Mouse (Mus musculus): ENCODE measurements around the gene Tm6sf1. TPM values are rescaled to one million over a fixed set of nuclear protein-coding genes. Genes with fewer than 3 reads are reported as not detected.

The Tm6sf1 gene
- polyA plus RNA-seq, 1 experiment from 2014 or later: 6.9 TPM

DNA sequence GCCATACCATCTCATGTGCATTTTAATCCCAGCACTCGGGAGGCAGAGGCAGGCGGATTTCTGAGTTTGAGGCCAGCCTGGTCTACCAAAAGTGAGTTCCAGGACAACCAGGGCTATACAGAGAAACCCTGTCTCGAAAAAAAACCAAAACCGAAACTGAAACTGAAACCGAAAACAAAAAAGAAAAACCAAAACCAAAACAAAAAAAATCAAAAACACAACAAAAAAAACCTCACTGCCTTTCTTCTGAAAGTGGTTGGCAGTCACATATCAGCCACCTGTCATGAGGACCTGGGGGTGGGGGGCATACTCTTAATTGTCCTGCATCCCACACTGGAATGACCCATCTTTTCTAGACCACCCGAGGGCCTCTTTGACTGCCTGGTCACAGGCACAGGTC is 5.8 kb downstream of the Tm6sf1 start:
- Histone ChIP-seq H3K9me3 (replicated peaks) (no peaks in the 10 kb centered on the region), H3K9ac (no peak overlapping the region), H3K27ac (no peak overlapping the region), H3K27me3 (peaks cover 61% of the 10 kb centered on the region), H3K4me1 (replicated peaks) (peaks cover 13% of the 10 kb centered on the region), H3K4me2 (no peak overlapping the region), H3K36me3 (no peaks in the 10 kb centered on the region), H3K4me3 (replicated peaks) (no peak overlapping the region)
- ATAC-seq (ENCODE audit: low read depth) (no peak), DNase-seq (no peak)
- 72% methylated on average over 6 of the region's 6 CpGs for WGBS (ENCODE audit: insufficient replicate concordance)

DNA sequence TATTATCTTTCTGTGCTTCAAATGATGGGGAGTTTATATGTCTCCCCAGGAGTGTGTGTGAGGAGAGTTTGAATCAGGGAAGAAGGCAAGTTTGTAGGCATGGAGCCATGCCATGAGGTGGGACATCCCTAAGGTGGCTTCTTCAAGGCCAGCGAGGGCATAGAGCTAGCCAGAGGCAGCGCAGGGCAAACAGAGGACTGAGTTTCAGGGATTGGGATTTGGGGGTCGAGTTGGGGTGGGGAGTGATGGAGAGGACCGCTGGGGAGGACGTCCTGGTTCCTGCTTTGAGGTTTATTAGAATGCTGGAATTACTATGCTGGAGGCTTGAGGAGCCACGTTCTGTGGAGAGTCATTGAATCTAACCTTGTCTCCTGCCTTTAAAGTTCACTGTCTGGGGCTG is 7.1 kb downstream of the Tm6sf1 start:
- H3K9me3 ChIP-seq (replicated peaks): no peaks in the 10 kb centered on the region
- DNase-seq (no peak), ATAC-seq (ENCODE audit: low read depth) (no peak)
- 73% methylated on average over 6 of the region's 6 CpGs for WGBS (ENCODE audit: insufficient replicate concordance)
- peaks cover 56% of the 10 kb centered on the region for H3K27me3 ChIP-seq
- H3K4me1 ChIP-seq (replicated peaks): peaks cover 10% of the 10 kb centered on the region
- H3K36me3 ChIP-seq: no peaks in the 10 kb centered on the region
- no peak overlapping the region for H3K4me3 ChIP-seq (replicated peaks)
- H3K9ac ChIP-seq: no peak overlapping the region
- no peak overlapping the region for H3K27ac ChIP-seq
- H3K4me2 ChIP-seq: no peak overlapping the region

DNA sequence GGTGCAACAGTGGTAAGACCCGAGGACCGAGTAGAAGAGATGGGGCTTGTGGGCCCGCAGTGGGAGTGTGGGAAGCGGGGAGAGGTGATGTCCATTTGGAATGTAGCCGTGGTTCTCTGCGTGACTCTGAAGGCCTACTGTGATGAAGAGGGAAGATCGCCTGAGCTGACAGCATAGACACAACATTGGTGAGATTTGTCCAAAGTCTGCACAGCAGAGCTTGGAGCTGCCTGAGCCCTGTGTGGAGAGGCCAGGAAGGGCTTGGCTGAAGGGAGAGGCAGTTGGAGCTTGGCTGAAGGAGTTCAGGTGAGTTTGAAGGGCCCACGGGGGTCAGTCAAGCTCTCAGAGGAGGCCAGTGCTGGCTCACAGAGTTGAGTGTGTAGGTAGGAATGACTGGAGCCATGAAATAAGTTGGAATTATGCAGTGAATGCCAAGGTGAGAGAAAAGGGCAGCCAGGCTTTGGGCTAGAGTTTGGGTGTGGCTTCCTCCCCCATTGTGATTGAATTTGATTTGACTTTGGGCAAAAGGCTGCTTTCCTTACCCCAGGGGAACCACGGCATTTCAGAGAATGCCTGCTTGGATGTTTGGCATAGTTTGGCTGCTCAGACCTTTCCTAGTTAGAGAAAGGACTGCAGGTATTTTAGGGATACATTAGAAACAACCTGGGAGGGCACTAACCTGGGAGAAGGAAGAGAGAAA is 8.6 kb downstream of the Tm6sf1 start:
- no peak for DNase-seq
- H3K27me3 ChIP-seq: peaks cover 42% of the 10 kb centered on the region
- ATAC-seq (ENCODE audit: low read depth): no peak

DNA sequence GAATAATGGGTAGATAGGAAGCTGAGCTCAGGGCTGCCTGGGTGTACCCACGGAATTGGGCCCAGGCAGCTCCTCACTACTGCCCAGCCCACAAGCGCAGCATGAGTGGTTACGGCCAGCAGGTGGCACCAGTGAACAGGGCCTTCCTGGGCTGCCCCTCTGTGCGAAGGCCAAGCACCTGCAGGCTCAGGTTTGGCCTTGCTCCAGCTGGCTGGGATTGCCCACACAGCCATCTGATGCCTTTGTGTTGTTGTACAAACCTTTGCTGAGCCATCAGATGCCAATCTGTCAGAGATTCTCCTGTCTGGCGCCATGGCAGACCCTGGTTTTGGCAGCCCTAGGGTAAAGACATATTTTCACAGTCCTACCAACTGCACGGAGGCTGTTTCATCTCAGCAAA is 9.4 kb downstream of the Tm6sf1 start:
- WGBS (ENCODE audit: insufficient replicate concordance): 33% methylated on average over 6 of the region's 6 CpGs
- ATAC-seq (ENCODE audit: low read depth): peak; percentile 58; the same call in 1 of the 2 replicates
- Histone ChIP-seq H3K4me3 (replicated peaks) (no peak overlapping the region), H3K4me1 (replicated peaks) (peaks cover 4% of the 10 kb centered on the region), H3K9ac (no peak overlapping the region), H3K9me3 (replicated peaks) (no peaks in the 10 kb centered on the region), H3K4me2 (no peak overlapping the region), H3K27ac (no peak overlapping the region), H3K27me3 (peaks cover 34% of the 10 kb centered on the region), H3K36me3 (no peaks in the 10 kb centered on the region)
- peak; percentile 35 for DNase-seq

More for the DNA sequence above, 8.6 kb downstream of the Tm6sf1 start:
- 69% methylated on average over 9 of the region's 9 CpGs for WGBS (ENCODE audit: insufficient replicate concordance)
- no peak overlapping the region for H3K9ac ChIP-seq
- H3K36me3 ChIP-seq: no peaks in the 10 kb centered on the region
- peaks cover 7% of the 10 kb centered on the region for H3K4me1 ChIP-seq (replicated peaks)
- no peaks in the 10 kb centered on the region for H3K9me3 ChIP-seq (replicated peaks)
- H3K4me3 ChIP-seq (replicated peaks): no peak overlapping the region
- no peak overlapping the region for H3K4me2 ChIP-seq
- H3K27ac ChIP-seq: no peak overlapping the region

DNA sequence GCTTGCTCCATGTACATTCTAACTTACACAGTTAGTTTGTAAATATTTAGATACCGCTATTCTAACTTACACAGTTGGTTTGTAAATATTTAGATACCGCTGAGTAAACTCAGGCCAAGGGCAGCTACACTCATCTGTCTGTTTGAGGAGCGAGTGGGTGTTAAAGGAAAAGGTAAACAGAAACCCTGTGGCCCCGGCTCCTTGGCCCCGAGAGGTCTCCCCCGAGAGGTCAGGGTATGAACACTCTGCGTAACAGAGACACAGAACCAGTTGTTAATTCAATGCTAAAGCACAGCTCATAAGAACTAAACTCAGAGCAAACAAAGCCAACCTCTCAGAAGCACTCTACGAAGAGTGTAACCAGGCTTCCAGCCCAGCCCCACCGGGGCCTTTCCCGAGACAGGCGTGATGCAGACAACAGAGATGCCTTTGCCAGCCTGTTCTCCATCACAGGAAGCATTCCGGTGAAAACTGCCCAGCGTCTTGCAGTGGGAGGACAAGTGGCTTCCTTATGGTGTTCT is 13.8 kb downstream of the Tm6sf1 start:
- ATAC-seq (ENCODE audit: low read depth): peak; percentile 65; the same call in 1 of the 2 replicates
- DNase-seq: no peak

DNA sequence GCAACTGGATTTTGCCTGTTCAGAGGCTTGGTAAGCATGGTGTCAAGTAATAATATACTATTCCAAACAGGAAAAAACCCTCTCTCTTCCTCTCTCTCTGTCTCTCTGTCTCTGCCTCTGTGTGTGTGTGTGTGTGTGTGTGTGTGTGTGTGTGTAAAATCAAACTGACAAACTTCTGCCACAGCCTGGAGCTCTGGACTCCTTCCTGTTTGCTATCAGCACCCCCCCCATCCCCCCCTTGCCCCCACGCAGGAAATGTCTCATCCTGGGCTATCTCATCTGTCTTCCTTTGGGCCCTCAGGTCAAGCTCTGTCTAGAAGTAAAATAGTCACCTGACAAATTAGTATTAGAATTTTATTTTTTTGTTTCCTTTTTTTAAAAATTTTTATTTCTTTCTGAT is 15.0 kb downstream of the Tm6sf1 start:
- DNase-seq: no peak
- H3K36me3 ChIP-seq: 0 out of 2 replicates have a peak, but pooled peaks cover 3% of the 10 kb centered on the region
- 0% methylated on average over 1 of the region's 1 CpGs for WGBS (ENCODE audit: insufficient replicate concordance)

More for the DNA sequence above, 13.8 kb downstream of the Tm6sf1 start:
- peaks cover 4% of the 10 kb centered on the region; the same call in 1 of the 2 replicates for H3K4me1 ChIP-seq (replicated peaks)
- no peak overlapping the region for H3K9ac ChIP-seq
- H3K27me3 ChIP-seq: peaks cover 34% of the 10 kb centered on the region
- H3K4me3 ChIP-seq (replicated peaks): no peak overlapping the region
- 73% methylated on average over 13 of the region's 13 CpGs for WGBS (ENCODE audit: insufficient replicate concordance)
- H3K4me2 ChIP-seq: no peak overlapping the region
- H3K27ac ChIP-seq: no peak overlapping the region
- no peaks in the 10 kb centered on the region for H3K36me3 ChIP-seq
- no peaks in the 10 kb centered on the region for H3K9me3 ChIP-seq (replicated peaks)

DNA sequence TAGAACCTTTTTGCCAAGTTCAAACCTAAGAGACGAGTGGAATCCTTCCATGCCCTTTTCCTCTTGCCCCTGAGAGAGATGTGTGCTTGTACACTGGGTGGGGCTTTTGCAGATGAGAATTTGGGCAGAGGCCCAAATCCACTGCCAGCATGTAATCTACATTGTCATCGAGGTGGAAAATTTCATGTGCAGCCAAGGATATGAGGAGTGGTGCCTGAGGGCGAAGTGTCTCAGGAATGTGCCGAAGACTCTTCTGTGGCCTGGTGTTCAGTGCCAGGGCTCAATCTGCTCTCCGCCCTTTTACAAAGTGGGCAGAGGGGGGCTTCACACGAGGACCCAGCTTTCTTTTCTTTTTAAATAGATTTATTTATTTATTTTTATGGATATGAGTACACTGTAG is 15.8 kb downstream of the Tm6sf1 start:
- H3K4me2 ChIP-seq: no peak overlapping the region
- DNase-seq: no peak
- H3K36me3 ChIP-seq: 0 out of 2 replicates have a peak, but pooled peaks cover 3% of the 10 kb centered on the region
- H3K4me3 ChIP-seq (replicated peaks): no peak overlapping the region
- H3K9me3 ChIP-seq (replicated peaks): no peaks in the 10 kb centered on the region
- 61% methylated on average over 6 of the region's 6 CpGs for WGBS (ENCODE audit: insufficient replicate concordance)
- no peak for ATAC-seq (ENCODE audit: low read depth)
- no peak overlapping the region for H3K27ac ChIP-seq
- H3K27me3 ChIP-seq: peaks cover 39% of the 10 kb centered on the region
- no peak overlapping the region for H3K9ac ChIP-seq
- peaks cover 4% of the 10 kb centered on the region; the same call in 1 of the 2 replicates for H3K4me1 ChIP-seq (replicated peaks)

More for the DNA sequence above, 15.0 kb downstream of the Tm6sf1 start:
- Histone ChIP-seq H3K27me3 (peaks cover 42% of the 10 kb centered on the region), H3K9me3 (replicated peaks) (no peaks in the 10 kb centered on the region), H3K4me3 (replicated peaks) (no peak overlapping the region), H3K4me2 (no peak overlapping the region), H3K9ac (no peak overlapping the region), H3K4me1 (replicated peaks) (peaks cover 4% of the 10 kb centered on the region; the same call in 1 of the 2 replicates), H3K27ac (no peak overlapping the region)
- no peak for ATAC-seq (ENCODE audit: low read depth)

DNA sequence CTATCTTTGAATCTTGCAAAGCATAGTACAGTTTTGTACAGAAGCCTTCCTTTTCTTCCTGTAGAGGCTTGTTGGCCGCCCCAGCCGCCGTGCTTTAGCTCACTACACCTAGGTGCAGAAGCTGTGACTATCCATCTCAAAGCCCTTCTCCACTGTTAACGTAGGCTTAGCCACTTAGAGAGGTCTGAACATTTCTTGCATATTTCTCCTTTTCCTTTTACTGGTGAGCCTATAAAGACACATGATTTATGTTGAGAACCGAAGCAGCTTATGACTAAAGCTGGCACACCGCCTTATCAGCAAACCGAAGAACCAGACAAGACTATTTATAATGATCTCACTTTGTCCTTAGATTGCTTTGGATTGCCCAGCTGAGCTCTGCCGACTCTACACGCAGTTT is 16.6 kb downstream of the Tm6sf1 start:
- H3K9me3 ChIP-seq (replicated peaks): no peaks in the 10 kb centered on the region
- H3K27me3 ChIP-seq: peaks cover 37% of the 10 kb centered on the region
- H3K4me1 ChIP-seq (replicated peaks): peaks cover 4% of the 10 kb centered on the region; the same call in 1 of the 2 replicates
- no peak overlapping the region for H3K9ac ChIP-seq
- 74% methylated on average over 9 of the region's 9 CpGs for WGBS (ENCODE audit: insufficient replicate concordance)
- no peak overlapping the region for H3K27ac ChIP-seq
- 0 out of 2 replicates have a peak, but pooled peaks cover 3% of the 10 kb centered on the region for H3K36me3 ChIP-seq
- no peak for DNase-seq
- no peak for ATAC-seq (ENCODE audit: low read depth)
- H3K4me3 ChIP-seq (replicated peaks): no peak overlapping the region
- H3K4me2 ChIP-seq: no peak overlapping the region

DNA sequence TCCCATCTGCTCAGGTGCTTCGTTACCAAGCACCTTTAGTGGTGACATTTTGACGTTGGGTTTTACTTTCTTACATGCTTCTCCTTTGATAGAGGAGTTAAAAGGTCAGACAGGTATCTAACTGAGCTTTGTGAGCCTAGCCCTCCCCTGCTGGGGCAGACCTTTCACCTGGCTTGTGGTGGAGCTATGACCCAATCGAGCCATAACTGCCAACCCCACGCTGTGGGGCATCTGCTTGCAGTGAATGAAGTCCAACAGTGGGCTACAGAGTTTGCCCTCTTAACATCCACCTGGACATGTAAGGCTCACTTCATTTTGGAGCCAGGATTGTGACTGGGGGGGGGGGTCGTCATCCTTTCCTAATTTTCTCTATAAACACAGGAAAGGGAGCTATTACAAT is 21.5 kb downstream of the Tm6sf1 start:
- Histone ChIP-seq H3K36me3 (0 out of 2 replicates have a peak, but pooled peaks cover 3% of the 10 kb centered on the region), H3K4me2 (no peak overlapping the region), H3K9me3 (replicated peaks) (no peaks in the 10 kb centered on the region), H3K4me3 (replicated peaks) (no peak overlapping the region), H3K9ac (no peak overlapping the region), H3K27ac (no peak overlapping the region), H3K27me3 (peaks cover 33% of the 10 kb centered on the region), H3K4me1 (replicated peaks) (no peaks in the 10 kb centered on the region)
- DNase-seq (no peak), ATAC-seq (ENCODE audit: low read depth) (no peak)
- WGBS (ENCODE audit: insufficient replicate concordance): 68% methylated on average over 5 of the region's 5 CpGs

DNA sequence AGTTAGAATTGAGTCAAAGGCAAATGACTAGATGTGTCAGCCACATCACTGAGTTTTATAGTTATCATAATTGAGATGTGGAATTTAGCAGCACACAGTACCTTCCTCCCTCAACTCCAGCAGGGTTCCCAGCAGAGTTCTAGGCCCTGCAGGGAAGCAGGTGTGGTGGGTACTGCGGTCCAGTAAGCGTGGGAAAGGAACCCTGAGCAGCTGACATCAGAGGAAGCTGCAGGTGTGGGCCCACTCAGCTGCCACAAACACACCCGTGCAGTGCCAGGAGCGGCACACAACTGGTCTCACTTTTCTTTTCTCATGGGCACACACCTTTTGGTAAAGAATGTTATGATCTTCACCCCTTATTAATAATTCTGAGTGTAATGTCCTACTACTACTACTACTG is 22.0 kb downstream of the Tm6sf1 start:
- Histone ChIP-seq H3K9me3 (replicated peaks) (no peaks in the 10 kb centered on the region), H3K36me3 (0 out of 2 replicates have a peak, but pooled peaks cover 3% of the 10 kb centered on the region), H3K4me3 (replicated peaks) (no peak overlapping the region), H3K4me1 (replicated peaks) (no peaks in the 10 kb centered on the region), H3K9ac (no peak overlapping the region), H3K27me3 (peaks cover 30% of the 10 kb centered on the region), H3K27ac (no peak overlapping the region), H3K4me2 (no peak overlapping the region)
- ATAC-seq (ENCODE audit: low read depth) (no peak), DNase-seq (no peak)
- 81% methylated on average over 4 of the region's 4 CpGs for WGBS (ENCODE audit: insufficient replicate concordance)

DNA sequence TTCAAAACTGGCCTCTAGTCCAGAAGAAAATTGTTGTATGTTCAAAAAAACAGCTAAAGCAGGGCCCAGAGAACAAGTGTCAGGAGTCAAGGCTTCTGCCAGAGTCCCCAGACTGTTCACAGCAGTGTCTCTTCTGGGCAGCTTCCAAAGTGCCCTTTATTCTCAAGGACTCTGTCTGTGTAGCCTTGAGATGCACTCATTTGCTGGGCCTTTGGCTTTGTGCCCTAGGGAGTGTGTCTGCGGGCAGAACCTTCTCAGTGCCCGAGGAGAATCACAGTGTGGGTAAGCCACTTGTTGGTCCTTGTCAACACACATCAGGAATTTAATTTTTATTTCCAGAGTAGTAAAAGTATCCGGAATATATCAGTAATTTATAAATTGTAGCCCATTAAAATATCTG is 22.8 kb downstream of the Tm6sf1 start:
- H3K27me3 ChIP-seq: peaks cover 26% of the 10 kb centered on the region
- DNase-seq: no peak

More for the DNA sequence above, 22.8 kb downstream of the Tm6sf1 start:
- 63% methylated on average over 3 of the region's 3 CpGs for WGBS (ENCODE audit: insufficient replicate concordance)
- 0 out of 2 replicates have a peak, but pooled peaks cover 3% of the 10 kb centered on the region for H3K36me3 ChIP-seq
- H3K9ac ChIP-seq: no peak overlapping the region
- H3K4me2 ChIP-seq: no peak overlapping the region
- no peak overlapping the region for H3K4me3 ChIP-seq (replicated peaks)
- no peaks in the 10 kb centered on the region for H3K9me3 ChIP-seq (replicated peaks)
- no peak for ATAC-seq (ENCODE audit: low read depth)
- H3K27ac ChIP-seq: no peak overlapping the region
- H3K4me1 ChIP-seq (replicated peaks): no peaks in the 10 kb centered on the region
